Mouse (Mus musculus) embryonic facial prominence, embryonic 10.5 days (tissue): ENCODE measurements at regions not wholly inside any gene's neighbourhood (a gene's known extent, or its start where the extent isn't known, plus 50 kb on each side); places are given as distances from the start of the nearest gene placed in this dataset.

Source experiments
- DNase-seq: peaks from one replicate; pipeline ENCODE4 v3.0.0-alpha.2; 2017; ENCODE audit warnings: low spot score
- H3K27ac ChIP-seq: fragments of 300-500 bp; sonication (generic); replicated peaks from 2 replicates; pipeline ENCODE4 v1.5.1; 2016; ENCODE audit warnings: mild to moderate bottlenecking
- H3K27me3 ChIP-seq: fragments of 300-500 bp; sonication (generic); replicated peaks from 2 replicates; pipeline ENCODE4 v1.6.1; 2016; ENCODE audit warnings: low read depth, mild to moderate bottlenecking; ENCODE audit not compliant: poor library complexity, severe bottlenecking
- H3K36me3 ChIP-seq: fragments of 300-500 bp; sonication (generic); replicated peaks from 2 replicates; pipeline ENCODE4 v1.6.1; 2016; ENCODE audit warnings: mild to moderate bottlenecking, moderate library complexity
- H3K4me1 ChIP-seq: fragments of 300-500 bp; sonication (generic); 2 replicates; pipeline ENCODE4 v1.6.1; 2016
- H3K4me3 ChIP-seq: fragments of 300-500 bp; sonication (generic); 2 replicates; pipeline ENCODE4 v1.5.1; 2016; ENCODE audit warnings: mild to moderate bottlenecking, moderate library complexity
- H3K9me3 ChIP-seq: fragments of 300-500 bp; sonication (generic); 2 replicates; pipeline ENCODE4 v1.6.1; 2016; ENCODE audit warnings: mild to moderate bottlenecking
- WGBS: fragments of 180-500 bp; shearing (Covaris S2); methylation state at CpG from one replicate; pipeline ENCODE4 v1.1.7; 2016; 5-methylcytosine and 5-hydroxymethylcytosine counted together

DNA sequence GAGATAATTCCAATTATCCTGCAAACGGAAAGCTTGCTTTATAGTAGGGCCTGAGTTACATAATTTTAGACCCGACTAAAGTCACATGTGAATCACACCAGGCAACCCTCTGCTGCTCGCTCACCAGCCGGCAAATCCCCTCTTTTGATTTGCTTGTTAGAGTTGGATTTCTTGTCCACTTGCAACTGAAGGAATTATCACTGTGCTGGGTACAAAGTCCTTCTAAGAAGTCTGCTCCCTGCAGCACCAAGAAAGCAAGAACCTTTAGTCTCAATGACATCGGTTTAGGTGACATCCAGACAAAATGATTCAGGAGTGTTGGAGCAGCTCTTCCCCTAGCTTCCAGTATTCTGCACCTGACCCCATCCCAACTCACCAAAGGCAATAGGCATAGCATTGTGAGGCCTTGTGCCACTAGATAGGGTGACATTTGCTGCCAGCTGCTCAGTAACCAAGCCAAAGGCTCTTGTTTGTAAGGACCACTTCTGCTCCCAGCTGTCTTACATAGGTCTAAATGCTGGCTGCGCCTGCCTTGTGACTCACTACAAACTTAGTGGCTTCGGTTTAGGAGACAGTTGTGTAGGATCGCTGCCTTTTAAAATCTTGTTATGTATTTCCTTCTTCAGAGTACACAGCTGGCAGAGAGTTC is 189.5 kb upstream of the Rreb1 start:
- Histone ChIP-seq H3K4me1 (no peaks in the 10 kb centered on the region), H3K27ac (no peak overlapping the region), H3K27me3 (0 out of 2 replicates have a peak, but pooled peaks cover 4% of the 10 kb centered on the region), H3K9me3 (no peaks in the 10 kb centered on the region), H3K36me3 (no peaks in the 10 kb centered on the region), H3K4me3 (no peak overlapping the region)
- 88% methylated on average over 8 of the region's 8 CpGs for WGBS
- no peak for DNase-seq

DNA sequence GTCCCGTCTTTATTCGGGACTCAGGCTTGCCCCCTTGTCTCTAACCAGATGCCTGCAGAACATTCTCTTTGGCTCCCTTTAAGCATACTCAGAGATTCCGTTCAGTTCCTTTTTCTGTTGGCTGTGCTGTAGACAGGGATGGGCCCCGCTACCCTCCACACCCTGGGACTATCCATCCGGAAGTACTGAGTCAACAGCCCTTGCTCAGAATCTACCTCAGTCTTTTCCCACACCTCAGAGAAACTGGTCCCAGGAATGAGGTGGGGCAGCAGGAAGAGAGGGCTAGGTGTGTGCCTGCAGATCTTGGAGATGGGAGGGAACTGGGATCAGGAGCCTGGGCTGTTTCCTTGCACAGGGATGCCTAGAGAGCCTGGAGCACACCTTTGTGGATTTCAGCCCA is 186.1 kb upstream of the Rreb1 start:
- Histone ChIP-seq H3K4me3 (no peak overlapping the region), H3K36me3 (no peaks in the 10 kb centered on the region), H3K9me3 (no peaks in the 10 kb centered on the region), H3K27ac (no peak overlapping the region), H3K4me1 (no peaks in the 10 kb centered on the region), H3K27me3 (0 out of 2 replicates have a peak, but pooled peaks cover under 1% of the 10 kb centered on the region)
- no peak for DNase-seq
- 78% methylated on average over 5 of the region's 5 CpGs for WGBS

DNA sequence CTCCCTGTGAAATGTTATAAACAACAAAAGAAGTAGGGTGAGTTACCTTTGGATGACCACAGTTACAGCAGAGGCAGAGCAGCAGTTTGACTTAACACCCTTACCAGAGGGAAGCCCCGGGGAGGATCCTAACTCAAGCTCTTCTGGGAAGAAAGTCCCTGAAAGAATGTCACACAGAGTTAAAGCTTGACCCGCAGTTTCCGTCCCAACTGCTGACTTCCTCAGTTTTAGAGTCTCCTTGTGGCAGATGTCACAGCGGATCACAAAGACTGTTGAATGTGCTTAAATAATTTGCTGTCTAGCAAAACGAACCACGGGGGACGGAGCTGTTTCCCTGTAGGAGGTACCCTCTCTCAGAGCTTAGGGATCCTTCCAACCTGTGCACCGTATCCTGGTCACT is 183.0 kb upstream of the Rreb1 start:
- 43% methylated on average over 8 of the region's 8 CpGs for WGBS
- Histone ChIP-seq H3K27ac (no peak overlapping the region), H3K9me3 (no peaks in the 10 kb centered on the region), H3K4me3 (no peak overlapping the region), H3K27me3 (no peaks in the 10 kb centered on the region), H3K4me1 (0 out of 2 replicates have a peak, but pooled peaks cover 4% of the 10 kb centered on the region), H3K36me3 (no peaks in the 10 kb centered on the region)
- DNase-seq: no peak

DNA sequence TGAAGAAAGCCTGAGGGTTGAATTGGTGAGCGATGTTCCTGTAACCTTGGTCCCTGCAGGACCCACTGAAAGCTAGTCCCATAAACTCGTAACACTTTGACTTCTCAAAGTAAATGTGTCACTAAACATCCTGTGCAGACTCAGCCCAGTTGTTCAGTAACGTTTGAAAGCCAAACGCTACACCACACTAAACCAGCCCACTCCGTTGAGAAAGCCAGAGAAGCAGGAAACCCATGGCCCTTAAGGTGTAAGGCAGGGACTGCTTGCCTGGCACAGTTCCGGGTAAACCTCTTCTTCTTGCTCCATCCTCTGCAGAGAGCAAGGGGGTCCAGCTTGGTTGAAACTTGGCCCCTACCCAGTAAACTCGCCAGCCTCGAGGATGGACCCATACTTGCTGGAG is 180.6 kb upstream of the Rreb1 start:
- no peak for DNase-seq
- H3K9me3 ChIP-seq: no peaks in the 10 kb centered on the region
- 0 out of 2 replicates have a peak, but pooled peaks cover 4% of the 10 kb centered on the region for H3K4me1 ChIP-seq
- no peaks in the 10 kb centered on the region for H3K36me3 ChIP-seq
- no peak overlapping the region; the same call in 1 of the 2 replicates for H3K27ac ChIP-seq
- H3K4me3 ChIP-seq: no peak overlapping the region
- 75% methylated on average over 8 of the region's 8 CpGs for WGBS
- H3K27me3 ChIP-seq: no peaks in the 10 kb centered on the region

DNA sequence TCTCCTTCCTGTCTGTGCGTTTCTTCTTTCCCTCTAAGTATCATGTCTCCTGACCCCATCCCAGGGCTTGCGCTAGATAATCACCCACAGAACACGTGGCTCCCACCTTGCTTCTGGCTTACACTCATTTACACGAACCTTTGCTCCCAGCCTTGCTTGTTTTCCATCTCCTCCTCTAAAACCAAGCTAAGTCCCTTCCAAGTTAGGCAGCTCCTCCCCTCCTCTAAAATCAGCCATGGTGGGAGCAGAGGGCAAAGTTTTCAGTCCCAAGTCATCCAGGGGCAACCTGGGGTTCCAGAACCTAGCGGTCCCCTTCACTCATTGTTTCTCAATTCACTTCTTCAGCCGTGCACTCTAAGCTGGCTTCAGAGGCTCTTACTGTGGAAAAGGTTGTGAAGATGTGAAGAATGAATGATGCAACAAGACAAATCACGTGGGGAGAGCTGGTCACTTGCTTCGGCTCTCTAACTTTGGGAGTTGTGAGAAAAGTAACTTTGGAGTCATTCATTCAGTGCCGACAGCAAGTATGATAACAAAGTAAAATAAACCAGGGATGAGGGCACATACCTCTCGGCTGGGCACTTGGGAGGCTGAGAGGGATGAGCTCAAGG is 179.9 kb upstream of the Rreb1 start:
- H3K9me3 ChIP-seq: no peaks in the 10 kb centered on the region
- no peak overlapping the region for H3K4me3 ChIP-seq
- H3K4me1 ChIP-seq: 0 out of 2 replicates have a peak, but pooled peaks cover 4% of the 10 kb centered on the region
- H3K27me3 ChIP-seq: no peaks in the 10 kb centered on the region
- no peaks in the 10 kb centered on the region for H3K36me3 ChIP-seq
- no peak for DNase-seq
- WGBS: 80% methylated on average over 10 of the region's 10 CpGs
- H3K27ac ChIP-seq: no peak overlapping the region; the same call in 1 of the 2 replicates

DNA sequence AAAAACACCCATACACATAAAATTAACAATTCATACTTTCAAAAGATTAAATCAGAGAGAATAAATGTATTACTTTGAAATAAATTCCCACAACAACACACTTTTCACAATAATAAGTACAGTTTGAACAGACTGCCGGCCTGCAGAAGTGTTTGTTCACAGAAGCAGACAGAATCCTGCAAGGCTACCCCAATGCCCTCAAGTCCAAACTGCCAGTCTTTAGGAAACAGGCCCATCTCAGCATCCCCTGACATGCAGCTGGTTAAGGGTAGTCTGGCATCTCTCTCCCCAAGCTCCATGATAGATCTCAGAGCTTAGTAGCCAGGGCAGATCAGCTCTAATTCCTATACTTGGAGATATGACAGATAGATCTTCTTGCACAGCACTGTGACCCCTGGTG is 178.5 kb upstream of the Rreb1 start:
- no peaks in the 10 kb centered on the region for H3K27me3 ChIP-seq
- 0 out of 2 replicates have a peak, but pooled peaks cover 4% of the 10 kb centered on the region for H3K4me1 ChIP-seq
- H3K9me3 ChIP-seq: no peaks in the 10 kb centered on the region
- WGBS: 91% methylated on average over 1 of the region's 1 CpGs
- H3K4me3 ChIP-seq: no peak overlapping the region
- no peak for DNase-seq
- no peak overlapping the region for H3K27ac ChIP-seq
- H3K36me3 ChIP-seq: no peaks in the 10 kb centered on the region

DNA sequence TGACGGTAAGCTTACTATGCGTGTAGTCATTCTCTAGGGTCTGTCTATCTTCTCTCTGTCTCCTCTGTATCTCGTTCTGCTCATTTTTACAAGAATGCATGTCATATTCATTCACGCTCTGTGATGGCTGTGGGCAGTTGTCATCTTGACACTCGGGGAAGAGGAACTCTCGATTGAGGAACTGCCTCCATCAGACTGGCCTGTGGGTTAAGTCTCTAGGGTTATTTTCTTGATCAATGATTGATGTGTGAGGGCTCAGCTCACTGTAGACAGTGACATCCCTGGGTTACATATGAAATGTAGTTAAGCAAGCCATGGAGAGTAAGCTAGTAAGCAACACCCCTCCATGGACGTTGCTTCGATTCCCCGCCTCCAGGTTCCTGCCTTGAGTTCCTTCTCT is 178.0 kb upstream of the Rreb1 start:
- WGBS: 92% methylated on average over 9 of the region's 9 CpGs
- H3K27me3 ChIP-seq: no peaks in the 10 kb centered on the region
- no peak for DNase-seq
- 0 out of 2 replicates have a peak, but pooled peaks cover 4% of the 10 kb centered on the region for H3K4me1 ChIP-seq
- H3K27ac ChIP-seq: no peak overlapping the region
- no peaks in the 10 kb centered on the region for H3K36me3 ChIP-seq
- H3K4me3 ChIP-seq: no peak overlapping the region
- no peaks in the 10 kb centered on the region for H3K9me3 ChIP-seq

DNA sequence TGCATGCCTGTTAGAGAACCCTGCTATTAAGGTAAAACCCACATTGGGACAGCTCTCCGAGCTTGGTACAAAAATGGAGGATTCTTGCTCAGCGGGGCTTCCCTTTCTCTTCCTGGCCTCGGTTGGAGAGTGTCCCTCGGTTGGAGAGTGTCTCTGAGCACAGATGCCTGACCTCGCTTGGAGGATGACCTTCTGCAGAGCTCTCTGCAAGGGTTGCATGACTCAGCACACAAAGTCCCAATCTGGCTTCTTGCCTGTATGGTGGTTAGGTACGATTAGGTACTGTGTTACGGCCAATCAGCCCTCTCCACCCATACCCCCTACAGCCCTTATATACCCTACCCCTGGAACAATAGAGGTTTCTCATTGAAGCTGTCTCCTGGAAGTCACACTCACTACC is 177.1 kb upstream of the Rreb1 start:
- no peak for DNase-seq
- WGBS: 80% methylated on average over 7 of the region's 7 CpGs
- Histone ChIP-seq H3K9me3 (no peaks in the 10 kb centered on the region), H3K27ac (no peak overlapping the region), H3K4me1 (0 out of 2 replicates have a peak, but pooled peaks cover 4% of the 10 kb centered on the region), H3K27me3 (no peaks in the 10 kb centered on the region), H3K4me3 (no peak overlapping the region), H3K36me3 (no peaks in the 10 kb centered on the region)

DNA sequence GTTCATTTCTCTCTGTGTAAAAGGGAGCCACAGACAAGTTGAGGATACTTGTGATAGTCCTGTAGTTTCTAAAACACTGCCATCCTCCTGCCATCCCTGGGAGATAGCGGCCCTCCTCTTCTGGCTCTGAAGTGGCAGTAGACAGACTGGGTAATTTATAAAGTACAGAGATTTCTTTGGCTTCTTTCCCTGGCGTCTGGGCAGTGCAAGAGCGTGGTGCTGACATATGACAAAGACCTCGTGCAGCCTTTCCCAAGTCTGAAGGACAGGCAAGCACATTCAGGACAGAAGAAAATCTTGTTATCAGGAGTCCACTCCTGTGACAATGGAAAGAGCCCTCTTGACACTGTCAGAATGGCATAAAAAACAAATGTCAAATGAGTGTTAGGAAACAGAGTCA is 175.9 kb upstream of the Rreb1 start:
- Histone ChIP-seq H3K27ac (no peak overlapping the region), H3K4me1 (0 out of 2 replicates have a peak, but pooled peaks cover 4% of the 10 kb centered on the region), H3K36me3 (no peaks in the 10 kb centered on the region), H3K9me3 (no peaks in the 10 kb centered on the region), H3K4me3 (no peak overlapping the region), H3K27me3 (no peaks in the 10 kb centered on the region)
- 86% methylated on average over 4 of the region's 4 CpGs for WGBS
- DNase-seq: no peak

DNA sequence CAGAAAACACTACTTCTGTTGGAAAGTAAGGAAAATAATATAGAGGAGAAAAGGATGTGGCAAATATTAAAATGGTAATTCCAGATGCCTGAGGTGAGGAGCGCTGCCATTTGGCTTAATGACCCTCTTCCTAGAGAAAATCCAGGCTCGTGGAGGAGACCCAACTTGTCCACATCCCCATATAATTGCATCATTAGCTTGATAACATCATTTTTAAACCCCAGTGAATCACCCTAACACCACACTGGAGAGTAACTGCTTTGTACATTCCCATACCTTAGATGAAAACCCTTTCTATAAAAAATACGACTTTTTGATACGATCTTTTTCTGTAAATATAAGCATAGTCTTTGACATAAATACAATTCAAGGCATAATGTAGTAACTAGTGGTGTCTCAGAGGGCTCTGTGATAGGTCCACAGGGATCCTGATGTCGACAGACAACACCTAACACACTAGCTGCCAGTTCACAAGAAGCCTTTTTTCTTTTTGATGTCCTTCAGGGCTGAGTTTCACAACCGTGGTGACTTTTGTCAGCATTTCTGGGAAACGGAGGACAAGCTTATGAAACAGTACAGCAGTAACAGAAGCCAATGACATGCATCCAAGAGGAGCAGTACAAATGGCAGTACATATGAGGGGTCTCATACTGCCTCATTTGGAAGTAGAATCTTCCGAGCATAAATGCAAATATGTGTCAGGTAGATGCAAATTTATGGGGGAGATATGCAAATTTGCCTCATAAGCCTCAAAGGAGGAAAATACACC is 174.8 kb upstream of the Rreb1 start:
- WGBS: 82% methylated on average over 8 of the region's 8 CpGs

DNA sequence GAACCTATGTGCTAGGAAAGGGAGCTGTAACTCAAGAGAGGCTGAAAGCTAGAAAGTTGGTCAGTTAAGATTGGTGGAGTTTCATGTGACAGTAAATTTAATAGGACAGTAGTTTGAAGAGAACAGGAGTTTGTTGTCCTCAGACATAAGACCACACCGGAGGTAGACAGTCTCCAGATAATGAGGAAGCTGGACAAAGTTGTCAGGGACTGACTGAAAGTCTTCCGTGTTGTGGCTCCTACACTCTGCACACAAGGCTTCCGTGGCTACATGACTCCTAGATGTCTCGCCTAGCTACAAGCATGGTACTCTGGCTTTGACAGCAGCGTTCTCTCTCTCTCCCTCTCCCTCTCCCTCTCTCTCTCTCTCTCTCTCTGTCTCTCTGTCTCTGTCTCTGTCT is 171.9 kb upstream of the Rreb1 start:
- Histone ChIP-seq H3K4me3 (no peak overlapping the region), H3K4me1 (no peaks in the 10 kb centered on the region), H3K36me3 (no peaks in the 10 kb centered on the region), H3K9me3 (no peaks in the 10 kb centered on the region), H3K27ac (no peak overlapping the region), H3K27me3 (no peaks in the 10 kb centered on the region)
- WGBS: 95% methylated on average over 5 of the region's 5 CpGs
- no peak for DNase-seq

More for the DNA sequence above, 174.8 kb upstream of the Rreb1 start:
- H3K4me1 ChIP-seq: no peaks in the 10 kb centered on the region
- no peak for DNase-seq
- H3K4me3 ChIP-seq: no peak overlapping the region
- H3K9me3 ChIP-seq: no peaks in the 10 kb centered on the region
- H3K27ac ChIP-seq: no peak overlapping the region
- H3K36me3 ChIP-seq: no peaks in the 10 kb centered on the region
- H3K27me3 ChIP-seq: no peaks in the 10 kb centered on the region

DNA sequence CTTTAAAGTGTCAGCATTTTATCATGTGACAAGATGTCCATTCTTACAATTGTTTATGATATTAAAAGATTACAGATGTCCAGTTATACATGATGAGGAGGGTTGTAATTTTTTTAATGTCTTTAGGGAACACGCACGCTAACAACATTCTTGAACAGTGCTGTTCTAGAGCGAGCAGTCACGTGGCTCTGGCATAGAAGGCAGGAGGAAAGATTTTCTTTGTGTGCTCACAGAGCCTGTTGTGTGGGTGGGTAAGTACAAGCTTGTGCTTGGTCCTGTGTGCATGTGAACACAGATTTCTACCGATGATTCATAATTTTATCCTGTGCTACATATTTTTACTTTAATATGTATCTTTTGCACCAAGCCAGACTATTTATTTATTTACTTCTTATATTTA is 169.1 kb upstream of the Rreb1 start:
- WGBS: 90% methylated on average over 5 of the region's 5 CpGs
- no peak for DNase-seq
- no peaks in the 10 kb centered on the region for H3K36me3 ChIP-seq
- no peaks in the 10 kb centered on the region for H3K4me1 ChIP-seq
- H3K4me3 ChIP-seq: no peak overlapping the region
- no peaks in the 10 kb centered on the region for H3K9me3 ChIP-seq
- no peak overlapping the region for H3K27ac ChIP-seq
- no peaks in the 10 kb centered on the region for H3K27me3 ChIP-seq

DNA sequence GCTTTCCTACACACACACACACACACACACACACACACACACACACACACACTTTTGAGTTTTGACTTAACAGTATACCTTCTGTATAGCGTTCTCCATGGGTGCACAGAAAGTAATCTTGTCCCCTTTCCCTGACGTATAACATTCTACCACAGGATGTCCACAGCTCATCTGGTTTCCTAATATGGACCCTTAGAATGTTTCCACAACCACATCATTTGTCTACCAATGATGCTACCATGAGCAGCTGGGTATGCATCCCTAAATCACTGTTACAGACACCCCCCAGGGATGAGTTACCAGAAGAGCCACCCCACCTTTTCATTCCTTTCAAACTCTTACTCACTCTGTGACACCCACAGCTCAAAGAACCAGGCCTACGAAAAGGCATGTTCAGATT is 166.8 kb upstream of the Rreb1 start:
- no peaks in the 10 kb centered on the region for H3K36me3 ChIP-seq
- H3K9me3 ChIP-seq: no peaks in the 10 kb centered on the region
- DNase-seq: no peak
- WGBS: 90% methylated on average over 3 of the region's 3 CpGs
- H3K27ac ChIP-seq: no peak overlapping the region
- no peaks in the 10 kb centered on the region for H3K4me1 ChIP-seq
- H3K4me3 ChIP-seq: no peak overlapping the region
- H3K27me3 ChIP-seq: no peaks in the 10 kb centered on the region
